Mouse (Mus musculus) intestine, embryonic 15.5 days (tissue): ENCODE measurements at regions not wholly inside any gene's neighbourhood (a gene's known extent, or its start where the extent isn't known, plus 50 kb on each side); places are given as distances from the start of the nearest gene placed in this dataset.

Experiments
- ATAC-seq: fragments of 200-750 bp; cut with Nextera tagmentation; 2 replicates; pipeline ENCODE4 v1.8.0; 2017; ENCODE audit warnings: moderate TSS enrichment, moderate library complexity
- H3K27ac ChIP-seq: fragments of 300-500 bp; sonication (generic); 2 replicates; pipeline ENCODE4 v1.5.1; 2015; ENCODE audit warnings: mild to moderate bottlenecking, inconsistent platforms
- H3K27me3 ChIP-seq: fragments of 300-500 bp; sonication (generic); replicated peaks from 2 replicates; pipeline ENCODE4 v1.6.1; 2015; ENCODE audit warnings: inconsistent platforms
- H3K36me3 ChIP-seq: fragments of 300-500 bp; sonication (generic); 2 replicates; pipeline ENCODE4 v1.6.1; 2015; ENCODE audit warnings: inconsistent platforms
- H3K4me1 ChIP-seq: fragments of 300-500 bp; sonication (generic); replicated peaks from 2 replicates; pipeline ENCODE4 v1.6.1; 2015; ENCODE audit warnings: inconsistent platforms
- H3K4me2 ChIP-seq: fragments of 300-500 bp; sonication (generic); replicated peaks from 2 replicates; pipeline ENCODE4 v1.6.1; 2015; ENCODE audit warnings: mild to moderate bottlenecking, inconsistent platforms
- H3K4me3 ChIP-seq: fragments of 300-500 bp; sonication (generic); replicated peaks from 2 replicates; pipeline ENCODE4 v1.5.1; 2015; ENCODE audit warnings: inconsistent platforms
- H3K9ac ChIP-seq: fragments of 300-500 bp; sonication (generic); 2 replicates; pipeline ENCODE4 v1.6.1; 2015; ENCODE audit warnings: inconsistent platforms
- H3K9me3 ChIP-seq: fragments of 300-500 bp; sonication (generic); 2 replicates; pipeline ENCODE4 v1.6.1; 2016; ENCODE audit warnings: inconsistent platforms
- WGBS: fragments of 180-500 bp; shearing (Covaris S2); methylation state at CpG from one replicate; pipeline ENCODE4 v1.1.7; 2015; 5-methylcytosine and 5-hydroxymethylcytosine counted together

DNA sequence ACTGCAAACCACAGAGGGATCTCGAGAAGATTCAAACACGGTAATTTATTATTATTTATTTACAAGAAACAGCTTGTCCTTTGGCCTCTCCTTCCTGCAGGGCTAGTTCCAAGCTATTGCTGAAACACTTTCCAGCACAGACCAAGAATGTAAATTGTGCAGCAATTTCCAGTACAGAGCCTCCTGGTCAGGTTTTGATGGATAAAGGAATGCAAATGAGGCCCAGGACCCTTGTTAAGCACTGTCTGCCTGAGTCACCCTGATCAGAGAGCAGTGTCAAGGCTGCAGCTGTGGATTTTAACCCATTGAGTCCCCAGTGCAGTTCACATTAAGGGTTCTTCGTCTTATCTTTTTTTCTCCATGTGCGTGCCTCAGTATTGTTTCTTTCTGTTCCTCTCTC is 142.3 kb upstream of the Zkscan2 start:
- Histone ChIP-seq H3K4me3 (no peak overlapping the region), H3K4me1 (no peaks in the 10 kb centered on the region), H3K4me2 (no peak overlapping the region), H3K36me3 (no peaks in the 10 kb centered on the region), H3K27me3 (no peaks in the 10 kb centered on the region), H3K27ac (no peak overlapping the region), H3K9me3 (no peaks in the 10 kb centered on the region), H3K9ac (no peak overlapping the region)
- WGBS = 33% methylated on average over 4 of the region's 4 CpGs
- no peak for ATAC-seq

DNA sequence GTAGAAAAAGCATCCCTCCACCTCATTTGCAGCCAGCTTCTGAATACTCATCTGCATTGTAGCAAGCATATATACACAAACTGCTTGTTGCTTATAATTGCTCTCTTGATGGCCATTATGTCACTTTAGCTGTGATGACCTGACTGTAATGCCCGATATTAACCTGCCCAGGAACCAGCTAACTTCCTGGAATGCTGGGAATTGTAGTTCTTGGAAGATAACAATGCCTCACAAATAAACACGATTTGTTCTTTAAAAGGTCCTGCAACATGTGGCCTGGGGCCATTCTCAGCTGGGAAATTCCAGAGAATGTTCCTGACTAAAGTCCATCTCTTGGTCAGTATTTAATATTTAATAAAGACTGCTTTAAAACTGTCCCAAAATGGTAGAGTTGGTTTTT is 143.2 kb upstream of the Zkscan2 start:
- Histone ChIP-seq H3K9ac (no peak overlapping the region), H3K4me2 (no peak overlapping the region), H3K4me1 (no peaks in the 10 kb centered on the region), H3K4me3 (no peak overlapping the region), H3K9me3 (no peaks in the 10 kb centered on the region), H3K27me3 (no peaks in the 10 kb centered on the region), H3K27ac (no peak overlapping the region), H3K36me3 (no peaks in the 10 kb centered on the region)
- WGBS = 42% methylated on average over 2 of the region's 2 CpGs
- ATAC-seq = no peak

DNA sequence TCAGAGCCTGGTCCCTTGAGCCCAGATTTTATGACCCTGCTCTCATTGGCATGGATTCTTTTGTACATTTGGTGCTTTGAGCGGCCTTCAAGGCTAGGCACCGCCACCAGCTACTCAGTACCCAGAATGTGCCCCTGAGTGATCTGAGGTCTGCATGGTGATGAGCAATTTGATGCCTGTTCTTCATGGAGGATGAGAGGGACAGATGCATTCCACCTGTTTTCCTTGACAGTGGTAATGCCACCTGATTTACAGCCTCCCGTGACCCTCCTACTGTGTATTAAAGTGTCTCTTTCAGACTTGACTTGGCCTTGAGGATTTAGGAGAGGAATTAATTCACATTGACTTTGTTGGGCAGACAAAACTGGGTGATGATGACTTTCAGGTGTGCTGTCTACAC is 145.3 kb upstream of the Zkscan2 start:
- no peak for ATAC-seq
- Histone ChIP-seq H3K27ac (no peak overlapping the region), H3K9ac (no peak overlapping the region), H3K27me3 (no peaks in the 10 kb centered on the region), H3K4me2 (no peak overlapping the region), H3K36me3 (no peaks in the 10 kb centered on the region), H3K4me3 (no peak overlapping the region), H3K4me1 (no peaks in the 10 kb centered on the region), H3K9me3 (no peaks in the 10 kb centered on the region)
- WGBS = 78% methylated on average over 3 of the region's 3 CpGs

DNA sequence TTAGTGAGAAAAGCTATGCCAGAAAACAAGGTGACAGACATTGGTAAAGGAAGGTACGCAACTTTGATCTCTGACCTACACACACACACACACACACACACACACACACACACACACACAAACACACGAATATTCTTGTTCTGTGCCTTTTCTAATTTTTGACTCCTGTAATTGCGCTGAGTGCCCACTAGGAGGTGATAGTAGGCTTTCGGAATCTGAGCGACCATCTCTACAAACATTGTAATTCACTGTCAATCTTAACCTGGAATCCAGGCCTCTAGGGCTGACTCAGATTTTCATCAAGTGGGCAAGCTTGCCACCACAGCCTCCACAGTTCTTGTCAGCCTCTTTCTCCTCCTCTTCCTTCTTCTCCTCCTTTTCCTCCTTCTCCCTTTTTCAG is 165.2 kb upstream of the Zkscan2 start:
- WGBS = 48% methylated on average over 5 of the region's 5 CpGs
- Histone ChIP-seq H3K9ac (no peak overlapping the region), H3K4me3 (no peak overlapping the region), H3K27ac (no peak overlapping the region), H3K9me3 (no peaks in the 10 kb centered on the region), H3K4me2 (no peak overlapping the region), H3K36me3 (no peaks in the 10 kb centered on the region), H3K4me1 (no peaks in the 10 kb centered on the region), H3K27me3 (no peaks in the 10 kb centered on the region)
- ATAC-seq = no peak

DNA sequence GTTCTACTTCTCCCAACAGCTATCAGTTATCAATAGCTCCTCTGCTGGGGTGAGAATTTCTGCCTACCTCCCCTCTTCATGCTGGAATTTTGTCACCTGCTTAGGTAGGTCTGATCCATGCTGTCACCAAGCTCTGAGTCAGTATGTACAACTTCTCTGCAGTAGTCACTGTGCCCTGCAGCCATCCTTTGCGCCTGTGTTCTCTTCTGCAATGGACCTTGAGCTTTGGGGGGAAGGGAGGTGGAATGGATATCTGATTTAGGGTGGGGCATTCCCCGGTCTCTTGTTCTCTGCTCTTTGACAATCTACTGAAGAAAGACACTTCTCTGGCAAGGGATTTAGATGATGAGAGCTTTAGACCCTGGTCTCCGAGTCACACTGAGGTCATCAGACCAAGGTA is 184.5 kb upstream of the Zkscan2 start:
- Histone ChIP-seq H3K27ac (no peak overlapping the region), H3K27me3 (no peaks in the 10 kb centered on the region), H3K36me3 (no peaks in the 10 kb centered on the region), H3K9me3 (no peaks in the 10 kb centered on the region), H3K4me1 (no peaks in the 10 kb centered on the region), H3K9ac (no peak overlapping the region), H3K4me3 (no peak overlapping the region), H3K4me2 (no peak overlapping the region)
- WGBS = 65% methylated on average over 3 of the region's 3 CpGs
- peak; percentile 90 for ATAC-seq

DNA sequence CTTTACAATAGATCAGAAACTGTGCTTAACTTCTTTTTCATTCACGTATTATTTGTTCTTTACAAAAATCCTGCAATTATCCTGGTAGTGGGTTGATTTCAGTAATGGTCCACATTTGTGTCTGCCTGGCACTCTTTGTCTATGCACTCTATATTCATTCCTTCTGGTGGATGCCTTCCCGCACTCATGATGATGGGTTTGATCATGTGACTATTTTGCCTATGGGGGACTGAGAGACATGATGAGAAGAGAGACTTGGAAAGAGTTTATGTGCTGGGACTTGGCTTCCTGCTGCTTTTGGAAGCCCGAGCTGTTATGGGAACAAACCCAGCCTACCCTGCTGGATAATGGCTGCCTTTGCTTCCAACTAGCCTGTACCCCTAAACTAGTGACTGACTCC is 186.3 kb upstream of the Zkscan2 start:
- no peak for ATAC-seq
- 90% methylated on average over 3 of the region's 3 CpGs for WGBS
- Histone ChIP-seq H3K27ac (no peak overlapping the region), H3K4me3 (no peak overlapping the region), H3K36me3 (no peaks in the 10 kb centered on the region), H3K9me3 (no peaks in the 10 kb centered on the region), H3K4me1 (no peaks in the 10 kb centered on the region), H3K9ac (no peak overlapping the region), H3K27me3 (no peaks in the 10 kb centered on the region), H3K4me2 (no peak overlapping the region)

DNA sequence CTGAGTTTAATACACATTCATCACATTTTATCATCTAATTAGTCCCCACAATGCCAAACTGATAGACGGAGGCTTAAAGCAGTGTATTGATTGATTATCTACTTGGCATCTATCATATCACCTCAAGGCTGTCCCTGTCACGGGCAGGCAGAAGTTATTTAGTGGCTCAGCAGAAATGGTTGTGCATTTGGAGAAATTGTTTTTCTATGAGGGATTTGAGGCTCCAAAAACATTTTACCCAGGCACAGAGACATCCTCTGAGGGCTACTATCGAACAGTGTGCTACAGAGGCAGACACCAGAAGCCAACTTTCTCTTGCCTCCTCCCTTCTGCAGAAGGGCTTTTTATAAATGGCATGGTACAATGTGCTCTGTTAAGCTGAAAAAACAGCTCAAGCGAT is 230.8 kb upstream of the Zkscan2 start:
- Histone ChIP-seq H3K36me3 (no peaks in the 10 kb centered on the region), H3K27me3 (no peaks in the 10 kb centered on the region), H3K9me3 (no peaks in the 10 kb centered on the region), H3K4me1 (no peaks in the 10 kb centered on the region), H3K4me2 (no peak overlapping the region), H3K9ac (no peak overlapping the region), H3K27ac (no peak overlapping the region), H3K4me3 (no peak overlapping the region)
- ATAC-seq = no peak
- 60% methylated on average over 4 of the region's 4 CpGs for WGBS

DNA sequence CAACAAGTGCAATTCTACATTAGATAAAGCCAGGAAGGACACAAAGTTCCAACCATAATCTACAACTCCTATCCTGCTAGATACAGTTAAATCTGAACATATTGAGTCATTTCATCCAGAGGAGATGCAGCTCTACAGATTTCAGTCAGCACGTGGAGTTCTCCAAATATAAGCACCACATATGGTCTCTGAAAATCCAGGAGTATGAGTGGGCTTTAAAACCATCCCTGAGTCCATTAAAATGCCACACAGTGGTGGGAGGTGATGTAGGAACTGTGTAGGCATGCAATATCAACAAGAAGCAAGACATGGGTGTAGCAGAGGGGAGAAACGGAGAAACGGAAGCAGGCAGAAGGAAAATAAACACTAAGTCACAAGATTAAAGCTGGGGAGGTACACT is 232.8 kb upstream of the Zkscan2 start:
- Histone ChIP-seq H3K4me1 (no peaks in the 10 kb centered on the region), H3K4me2 (no peak overlapping the region), H3K36me3 (no peaks in the 10 kb centered on the region), H3K9ac (no peak overlapping the region), H3K9me3 (no peaks in the 10 kb centered on the region), H3K27ac (no peak overlapping the region), H3K27me3 (no peaks in the 10 kb centered on the region), H3K4me3 (no peak overlapping the region)
- no peak for ATAC-seq
- WGBS = 75% methylated on average over 3 of the region's 3 CpGs

DNA sequence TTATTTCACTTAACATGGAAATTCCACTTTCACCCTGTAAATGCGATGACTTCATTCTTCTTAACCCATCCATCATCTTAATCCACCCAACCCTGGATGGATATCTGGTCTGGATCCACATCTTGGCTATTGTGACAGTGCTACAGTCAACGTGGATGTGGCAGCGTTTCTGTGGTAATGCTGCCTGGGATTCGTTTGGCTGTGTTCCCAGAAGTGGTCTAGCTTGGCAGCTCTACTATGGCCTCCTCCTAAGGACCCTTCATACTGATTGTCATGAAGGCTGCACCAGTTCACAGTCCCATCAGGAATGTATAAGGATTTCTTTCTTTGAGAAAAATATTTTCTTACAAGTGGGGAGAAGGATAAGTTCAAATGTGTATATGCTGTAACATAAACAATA is 234.7 kb upstream of the Hs3st4 start:
- H3K27ac ChIP-seq = no peak overlapping the region
- H3K4me3 ChIP-seq = no peak overlapping the region
- no peak for ATAC-seq
- no peaks in the 10 kb centered on the region for H3K27me3 ChIP-seq
- no peak overlapping the region for H3K4me2 ChIP-seq
- H3K9ac ChIP-seq = no peak overlapping the region
- WGBS = 54% methylated on average over 4 of the region's 4 CpGs
- H3K36me3 ChIP-seq = no peaks in the 10 kb centered on the region
- no peaks in the 10 kb centered on the region for H3K9me3 ChIP-seq
- H3K4me1 ChIP-seq = no peaks in the 10 kb centered on the region

DNA sequence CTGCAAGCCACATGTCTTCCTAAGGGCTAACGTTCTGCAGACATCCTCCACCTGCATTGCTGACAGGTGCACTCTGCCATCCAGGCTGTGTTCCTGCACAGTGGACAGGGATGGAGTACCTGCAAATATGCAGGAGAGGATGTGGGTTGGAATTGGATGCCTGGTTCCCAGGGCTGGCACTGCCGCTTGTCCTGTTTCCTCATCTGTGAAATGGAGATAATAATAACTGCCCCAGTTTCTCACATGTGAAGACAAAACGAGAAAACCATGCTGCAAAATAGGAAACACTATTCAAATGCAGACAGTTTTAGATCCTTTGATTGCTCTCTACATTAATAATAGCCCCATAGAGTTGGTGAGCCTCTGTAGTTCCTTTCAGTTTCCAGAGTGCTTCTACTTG is 229.4 kb upstream of the Hs3st4 start:
- no peak overlapping the region for H3K4me2 ChIP-seq
- H3K27ac ChIP-seq = no peak overlapping the region
- H3K4me3 ChIP-seq = no peak overlapping the region
- H3K9me3 ChIP-seq = no peaks in the 10 kb centered on the region
- no peaks in the 10 kb centered on the region for H3K36me3 ChIP-seq
- ATAC-seq = no peak
- no peaks in the 10 kb centered on the region for H3K27me3 ChIP-seq
- no peak overlapping the region for H3K9ac ChIP-seq
- 83% methylated on average over 3 of the region's 3 CpGs for WGBS
- H3K4me1 ChIP-seq = no peaks in the 10 kb centered on the region

DNA sequence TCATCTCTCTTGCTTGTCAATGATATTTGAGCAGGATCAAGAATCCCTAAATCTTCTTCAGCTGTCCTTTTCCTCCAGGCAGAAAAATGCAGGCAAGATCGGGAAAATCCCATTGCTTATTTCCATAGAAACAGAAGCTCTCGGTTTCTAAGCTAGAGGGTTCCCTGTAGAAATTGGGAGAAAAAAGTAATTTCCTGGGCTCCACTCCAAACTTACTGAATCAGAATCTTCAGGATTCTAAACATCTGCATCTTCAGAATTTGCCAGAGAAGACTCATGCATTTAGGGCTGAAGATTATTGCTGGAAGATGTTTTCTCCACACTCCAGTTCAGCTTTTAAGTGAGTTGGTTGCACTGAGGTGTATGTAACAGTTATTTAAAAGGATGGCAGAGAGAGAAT is 187.6 kb upstream of the Hs3st4 start:
- 85% methylated on average over 2 of the region's 2 CpGs for WGBS
- H3K27ac ChIP-seq = no peak overlapping the region
- H3K4me3 ChIP-seq = no peak overlapping the region
- no peaks in the 10 kb centered on the region for H3K36me3 ChIP-seq
- no peak for ATAC-seq
- H3K9me3 ChIP-seq = no peaks in the 10 kb centered on the region
- H3K4me1 ChIP-seq = no peaks in the 10 kb centered on the region
- no peak overlapping the region for H3K9ac ChIP-seq
- H3K27me3 ChIP-seq = no peaks in the 10 kb centered on the region
- H3K4me2 ChIP-seq = no peak overlapping the region

DNA sequence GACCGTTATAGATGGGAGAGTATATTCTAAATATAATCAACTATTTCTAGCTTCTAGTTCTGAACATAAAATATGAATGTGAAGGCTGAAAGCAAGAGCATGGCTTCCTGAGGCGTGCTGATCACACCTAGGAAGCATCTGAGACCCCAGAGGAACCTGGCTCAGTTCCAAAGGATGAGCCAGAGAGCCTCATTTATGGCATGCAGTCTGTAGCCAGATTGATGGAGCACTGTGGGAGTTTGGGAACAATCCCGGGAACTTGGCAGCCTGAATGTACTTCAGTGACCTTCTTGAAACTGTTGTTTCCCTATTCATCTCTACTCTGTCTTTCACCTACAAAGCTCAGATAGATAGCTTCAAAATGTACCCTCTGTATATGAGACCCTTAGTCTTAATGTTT is 186.6 kb upstream of the Hs3st4 start:
- no peak for ATAC-seq

DNA sequence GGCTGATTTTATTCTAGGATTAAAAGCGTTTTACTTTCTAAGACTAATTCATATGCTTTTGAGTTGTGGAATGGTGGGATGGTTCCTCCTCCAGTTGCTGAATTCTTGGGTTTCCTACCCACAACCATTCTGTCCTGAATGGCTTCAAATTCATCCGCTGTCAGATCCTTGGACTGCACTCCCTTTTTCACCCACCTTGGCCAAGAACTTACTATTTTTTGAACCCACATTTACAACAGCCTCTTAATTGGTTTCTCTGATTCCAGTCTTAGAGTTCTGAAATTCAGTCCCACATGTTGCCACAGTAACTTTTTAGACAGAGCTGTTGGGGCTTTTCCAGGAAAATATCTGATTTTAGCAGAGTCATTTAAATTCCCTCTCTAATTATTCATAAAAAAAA is 177.0 kb upstream of the Hs3st4 start:
- H3K4me3 ChIP-seq = no peak overlapping the region
- H3K27ac ChIP-seq = no peak overlapping the region
- no peak for ATAC-seq
- WGBS = 90% methylated on average over 2 of the region's 2 CpGs
- no peaks in the 10 kb centered on the region for H3K27me3 ChIP-seq
- no peak overlapping the region for H3K9ac ChIP-seq
- H3K4me1 ChIP-seq = no peaks in the 10 kb centered on the region
- no peak overlapping the region for H3K4me2 ChIP-seq
- H3K36me3 ChIP-seq = no peaks in the 10 kb centered on the region
- H3K9me3 ChIP-seq = no peaks in the 10 kb centered on the region

More for the DNA sequence above, 186.6 kb upstream of the Hs3st4 start:
- Histone ChIP-seq H3K4me1 (no peaks in the 10 kb centered on the region), H3K27me3 (no peaks in the 10 kb centered on the region), H3K27ac (no peak overlapping the region), H3K9me3 (no peaks in the 10 kb centered on the region), H3K36me3 (no peaks in the 10 kb centered on the region), H3K9ac (no peak overlapping the region), H3K4me2 (no peak overlapping the region), H3K4me3 (no peak overlapping the region)
- 69% methylated on average over 3 of the region's 3 CpGs for WGBS

DNA sequence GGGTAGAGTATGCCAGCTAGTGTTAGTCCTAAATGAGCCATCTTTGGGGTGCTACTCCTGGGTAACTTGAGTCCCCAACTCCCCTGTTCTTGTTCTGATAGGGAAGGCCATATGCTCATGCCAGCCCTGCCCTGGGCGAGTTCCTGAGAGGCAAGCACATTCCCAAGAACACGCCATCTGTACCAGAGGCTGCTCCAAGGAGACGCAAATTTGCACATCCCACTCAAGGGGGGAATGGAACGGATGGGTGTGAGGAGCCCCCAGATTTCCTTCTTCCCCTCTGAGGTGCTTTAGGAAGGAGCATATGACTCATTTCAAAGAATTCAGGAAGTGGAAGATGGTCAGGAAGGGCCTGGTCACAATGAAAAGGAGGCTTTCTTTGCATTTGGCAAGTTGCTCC is 158.7 kb upstream of the Hs3st4 start:
- Histone ChIP-seq H3K27me3 (no peaks in the 10 kb centered on the region), H3K9me3 (no peaks in the 10 kb centered on the region), H3K27ac (no peak overlapping the region), H3K4me2 (no peak overlapping the region), H3K36me3 (no peaks in the 10 kb centered on the region), H3K4me1 (no peaks in the 10 kb centered on the region), H3K4me3 (no peak overlapping the region), H3K9ac (no peak overlapping the region)
- 70% methylated on average over 4 of the region's 4 CpGs for WGBS
- ATAC-seq = no peak
